Mouse (Mus musculus) neural tube, embryonic 14.5 days (tissue): ENCODE results near the gene Cyp4b1. TPM values are rescaled to one million over a fixed set of nuclear protein-coding genes. Genes with fewer than 3 reads are reported as not detected.
"Not testable (repeated sequence)": the region's sequence is repeated elsewhere in the genome, so short reads cannot be mapped to it uniquely, and the experiment has no call there.

Source experiments
- ATAC-seq: fragments of 200-750 bp; cut with Nextera tagmentation; 2 replicates; pipeline ENCODE4 v1.8.0; 2017; ENCODE audit warnings: low read depth, mild to moderate bottlenecking, moderate TSS enrichment, moderate library complexity
- H3K27ac ChIP-seq: fragments of 300-500 bp; sonication (generic); 2 replicates; pipeline ENCODE4 v1.5.1; 2014; ENCODE audit warnings: low read depth, mild to moderate bottlenecking, control low read depth, low read length, moderate library complexity, mixed read lengths
- H3K27me3 ChIP-seq: fragments of 300-500 bp; sonication (generic); 2 replicates; pipeline ENCODE4 v1.6.1; 2014; ENCODE audit warnings: low read length; ENCODE audit not compliant: control insufficient read depth, insufficient read depth
- H3K36me3 ChIP-seq: fragments of 300-500 bp; sonication (generic); 2 replicates; pipeline ENCODE4 v1.6.1; 2014; ENCODE audit warnings: low read length, mixed read lengths; ENCODE audit not compliant: control insufficient read depth, insufficient read depth
- H3K4me1 ChIP-seq: fragments of 300-500 bp; sonication (generic); 2 replicates; pipeline ENCODE4 v1.6.1; 2014; ENCODE audit warnings: low read length; ENCODE audit not compliant: control insufficient read depth, insufficient read depth
- H3K4me2 ChIP-seq: fragments of 300-500 bp; sonication (generic); 2 replicates; pipeline ENCODE4 v1.6.1; 2014; ENCODE audit warnings: mild to moderate bottlenecking, low read depth, low read length, control low read depth
- H3K4me3 ChIP-seq: fragments of 300-500 bp; sonication (generic); 2 replicates; pipeline ENCODE4 v1.5.1; 2014; ENCODE audit warnings: low read depth, low read length, control low read depth, mixed read lengths
- H3K9ac ChIP-seq: fragments of 300-500 bp; sonication (generic); replicated peaks from 2 replicates; pipeline ENCODE4 v1.6.1; 2014; ENCODE audit warnings: low read depth, mild to moderate bottlenecking, control low read depth, low read length, mixed read lengths
- H3K9me3 ChIP-seq: fragments of 300-500 bp; sonication (generic); 2 replicates; pipeline ENCODE4 v1.6.1; 2016; ENCODE audit warnings: low read length; ENCODE audit not compliant: control insufficient read depth
- WGBS: fragments of 180-500 bp; shearing (Covaris S2); extraction: QIAGEN DNeasy Blood & Tissue Kit; methylation state at CpG from one replicate; pipeline ENCODE4 v1.1.7; 2014; 5-methylcytosine and 5-hydroxymethylcytosine counted together
- polyA plus RNA-seq: library from polyadenylated mRNA; unstranded; fragments of >200 nt; fragmentation: Nextera tagmentation; extraction: Ambion mirVana; gene quantifications from 2 replicates; pipeline ENCODE4 v1.2.1, GENCODE M21; 2014

Gene Cyp4b1
- polyA plus RNA-seq, 1 experiment from 2014 or later, result 0.48 TPM

DNA sequence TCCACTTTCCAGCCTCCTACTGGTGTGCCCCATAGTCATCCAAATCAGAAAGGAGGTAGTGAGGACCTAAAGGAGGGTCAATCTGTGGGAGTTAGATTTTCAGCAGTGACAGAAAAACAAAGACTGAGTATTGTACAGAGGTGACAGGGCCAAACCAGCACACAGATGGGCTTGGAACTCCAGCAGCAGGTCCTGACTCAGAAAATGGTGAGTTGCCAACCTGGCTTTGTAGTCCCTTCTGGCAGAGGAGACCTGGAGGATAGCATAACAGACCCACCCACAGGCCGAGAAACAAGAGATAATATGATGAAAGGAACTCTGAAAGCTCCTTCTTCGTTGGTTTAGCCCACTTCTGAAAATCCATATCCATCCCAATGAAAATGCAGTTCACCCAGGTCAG, 1.2 kb upstream of the Cyp4b1 start:
- Histone ChIP-seq H3K27me3 (no peaks in the 10 kb centered on the region), H3K9ac (no peak overlapping the region), H3K27ac (no peak overlapping the region), H3K4me1 (no peaks in the 10 kb centered on the region), H3K4me3 (no peak overlapping the region), H3K4me2 (no peak overlapping the region), H3K9me3 (no peaks in the 10 kb centered on the region), H3K36me3 (no peaks in the 10 kb centered on the region)
- 90% methylated on average over 2 of the region's 2 CpGs for WGBS
- ATAC-seq, result no peak

DNA sequence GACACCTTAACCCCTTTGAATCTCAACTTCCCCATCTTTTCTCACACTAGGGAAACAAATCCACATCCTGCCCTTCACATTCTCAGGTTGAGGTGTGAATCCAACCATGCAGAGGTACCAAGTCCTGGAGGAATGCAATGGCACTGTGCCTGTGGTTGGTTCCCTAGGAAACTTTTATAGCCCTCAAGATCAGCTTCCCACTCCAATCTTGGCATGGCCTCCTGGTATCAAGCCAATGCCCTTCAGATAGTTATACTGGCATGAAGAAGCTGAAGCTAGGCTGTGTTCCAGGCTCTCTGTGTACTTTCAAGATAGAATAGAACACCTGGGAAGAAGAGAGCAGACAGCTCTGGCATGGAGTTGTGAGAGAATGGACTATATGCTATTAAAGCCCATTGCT, 2.2 kb downstream of the Cyp4b1 start:
- no peak overlapping the region for H3K4me3 ChIP-seq
- H3K4me1 ChIP-seq, result no peaks in the 10 kb centered on the region
- H3K27me3 ChIP-seq, result no peaks in the 10 kb centered on the region
- no peaks in the 10 kb centered on the region for H3K9me3 ChIP-seq
- no peak overlapping the region for H3K4me2 ChIP-seq
- H3K36me3 ChIP-seq, result no peaks in the 10 kb centered on the region
- ATAC-seq, result no peak
- no peak overlapping the region for H3K9ac ChIP-seq
- H3K27ac ChIP-seq, result no peak overlapping the region

DNA sequence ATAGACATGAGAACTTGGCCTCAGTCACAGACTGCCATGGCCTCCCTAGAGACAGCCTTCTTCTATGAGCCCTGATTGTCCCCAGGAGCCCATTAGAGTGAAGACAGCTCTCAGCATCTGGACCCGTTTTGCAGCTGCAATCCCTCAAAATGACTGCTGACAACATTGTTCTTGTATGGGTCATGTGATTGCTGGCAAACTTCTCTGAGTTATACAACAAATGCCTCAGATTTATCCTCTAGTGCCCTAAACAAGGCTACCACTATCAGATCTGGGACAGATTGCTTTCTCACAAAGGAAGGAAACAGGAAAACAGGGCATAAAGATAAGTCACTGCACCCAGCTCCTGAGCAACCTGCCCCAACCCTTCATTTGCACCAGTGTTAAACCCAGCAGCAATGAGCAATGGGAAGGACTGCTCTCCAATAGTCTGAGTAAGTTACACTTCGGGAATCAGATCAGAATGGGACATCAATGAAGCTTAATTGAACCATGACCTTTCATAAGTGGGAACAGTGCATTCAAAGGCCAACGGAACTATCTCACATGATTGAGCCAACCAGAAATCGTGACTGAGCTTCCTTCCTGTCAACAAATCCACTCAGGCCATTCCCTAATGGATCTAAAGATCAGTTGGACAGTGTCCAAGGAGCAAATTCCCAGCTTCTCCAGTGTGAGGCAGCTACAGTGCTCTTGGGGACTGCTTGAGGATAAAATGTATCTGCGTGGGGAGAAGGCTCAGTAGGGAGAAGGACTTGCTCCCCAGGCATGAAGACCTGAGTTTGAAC, 4.4 kb downstream of the Cyp4b1 start:
- H3K4me1 ChIP-seq, result no peaks in the 10 kb centered on the region
- H3K4me2 ChIP-seq, result no peak overlapping the region
- WGBS, result 66% methylated on average over 5 of the region's 5 CpGs
- ATAC-seq, result no peak
- no peak overlapping the region for H3K9ac ChIP-seq
- H3K27ac ChIP-seq, result no peak overlapping the region
- H3K36me3 ChIP-seq, result no peaks in the 10 kb centered on the region
- H3K27me3 ChIP-seq, result no peaks in the 10 kb centered on the region
- no peaks in the 10 kb centered on the region for H3K9me3 ChIP-seq
- H3K4me3 ChIP-seq, result no peak overlapping the region

DNA sequence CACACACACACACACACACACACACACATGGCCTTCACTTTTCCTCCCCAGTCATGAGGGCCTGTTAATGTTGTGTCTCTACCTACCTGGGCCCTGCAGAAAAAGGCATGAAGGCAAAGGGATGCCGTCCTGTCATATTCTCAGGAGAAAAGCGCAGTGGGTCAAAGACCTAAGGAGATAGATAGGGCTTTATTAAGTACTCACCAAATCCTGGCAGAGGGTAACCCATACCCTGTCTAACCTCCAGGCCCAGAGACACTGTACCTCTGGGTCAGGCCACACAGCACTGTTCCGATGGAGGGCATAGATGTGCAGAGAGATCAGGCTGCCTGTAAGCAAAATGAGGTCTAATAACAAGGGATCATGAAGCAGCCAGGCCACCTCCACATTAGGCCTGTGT, 22.0 kb downstream of the Cyp4b1 start:
- ATAC-seq, H3K27me3 ChIP-seq, H3K9me3 ChIP-seq, H3K4me3 ChIP-seq, H3K36me3 ChIP-seq, H3K27ac ChIP-seq, H3K4me1 ChIP-seq, H3K9ac ChIP-seq, H3K4me2 ChIP-seq: not testable (repeated sequence)
- WGBS, result 86% methylated on average over 3 of the region's 3 CpGs

DNA sequence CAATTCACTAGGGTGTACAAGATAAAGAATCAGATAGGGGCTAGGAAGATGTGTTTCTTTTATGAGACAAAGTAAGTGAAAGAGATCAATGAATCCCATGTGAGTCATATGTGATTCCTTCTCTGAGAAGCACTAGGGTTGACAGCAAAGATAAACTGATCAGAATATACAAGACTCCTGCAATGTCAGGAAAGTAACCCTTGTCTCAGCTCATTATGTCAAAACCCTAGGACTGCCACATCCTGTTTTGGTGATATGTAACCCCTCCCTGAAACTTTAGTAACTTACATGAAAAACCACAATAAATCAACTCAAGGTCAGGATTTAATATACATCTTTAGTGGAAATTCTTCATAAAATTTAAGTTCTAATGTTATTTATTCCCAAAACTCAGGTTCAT, 33.5 kb downstream of the Cyp4b1 start:
- Histone ChIP-seq H3K4me1 (no peaks in the 10 kb centered on the region), H3K9me3 (no peaks in the 10 kb centered on the region), H3K4me2 (no peak overlapping the region), H3K9ac (no peak overlapping the region), H3K36me3 (no peaks in the 10 kb centered on the region), H3K4me3 (no peak overlapping the region), H3K27me3 (no peaks in the 10 kb centered on the region), H3K27ac (no peak overlapping the region)
- no peak for ATAC-seq

DNA sequence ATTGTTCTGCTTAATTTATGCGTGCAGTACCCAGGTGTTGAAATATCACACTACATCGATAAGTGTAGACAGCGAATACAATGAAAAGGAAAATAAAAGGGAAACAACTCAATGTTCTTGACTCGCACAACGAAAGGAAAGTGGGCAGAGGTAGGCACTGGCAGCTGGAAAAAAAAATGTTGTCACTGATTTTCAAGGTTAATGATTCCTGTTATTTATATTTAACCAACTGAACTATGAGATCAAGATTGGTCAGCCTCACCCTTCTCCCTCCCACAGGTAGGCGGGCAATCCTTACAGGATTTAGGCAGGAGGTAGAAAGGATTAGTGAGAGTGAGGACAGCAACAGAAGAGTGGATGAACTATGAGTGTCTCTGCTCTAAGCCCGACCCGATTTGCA, 46.9 kb downstream of the Cyp4b1 start, which contains the start of gene Cyp4a32:
Gene Cyp4a32, plus strand, starts transcription at position 359 of the 400 bp plus-strand sequence.
- ATAC-seq, H3K4me1 ChIP-seq, H3K4me3 ChIP-seq, H3K4me2 ChIP-seq, H3K36me3 ChIP-seq, H3K27ac ChIP-seq, H3K9ac ChIP-seq, H3K9me3 ChIP-seq, H3K27me3 ChIP-seq: not testable (repeated sequence)
- WGBS, result 92% methylated on average over 8 of the region's 8 CpGs

DNA sequence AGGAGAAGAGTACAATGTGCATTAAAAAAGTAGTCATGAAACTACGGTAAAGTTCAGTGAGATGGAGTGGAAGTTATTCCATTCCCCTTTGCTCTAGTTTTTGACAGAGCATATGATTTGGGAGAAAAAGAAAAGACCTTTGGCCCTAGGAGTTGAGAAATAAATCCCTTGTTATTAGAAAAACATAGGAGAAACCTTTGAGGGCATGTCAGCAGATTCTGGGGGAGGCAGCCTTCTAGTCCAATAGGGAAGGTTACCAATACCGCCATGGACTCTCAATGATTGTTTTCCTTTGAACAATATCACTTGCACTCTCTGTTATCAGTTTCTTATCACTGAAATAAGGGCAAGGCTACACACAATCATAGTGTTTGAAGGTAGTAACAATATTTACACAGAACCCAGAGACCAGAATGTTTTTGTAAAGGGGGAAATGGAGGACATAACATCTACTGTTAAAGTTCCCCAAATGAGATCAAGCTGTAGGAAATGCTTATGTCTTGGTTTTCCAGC, 50.6 kb downstream of the Cyp4b1 start:
- 92% methylated on average over 2 of the region's 2 CpGs for WGBS
- no peaks in the 10 kb centered on the region for H3K36me3 ChIP-seq
- H3K9me3 ChIP-seq, result no peaks in the 10 kb centered on the region
- no peaks in the 10 kb centered on the region for H3K27me3 ChIP-seq
- H3K4me2 ChIP-seq, result no peak overlapping the region
- no peak overlapping the region for H3K4me3 ChIP-seq
- no peak overlapping the region for H3K27ac ChIP-seq
- no peak overlapping the region for H3K9ac ChIP-seq
- ATAC-seq, result no peak
- no peaks in the 10 kb centered on the region for H3K4me1 ChIP-seq

DNA sequence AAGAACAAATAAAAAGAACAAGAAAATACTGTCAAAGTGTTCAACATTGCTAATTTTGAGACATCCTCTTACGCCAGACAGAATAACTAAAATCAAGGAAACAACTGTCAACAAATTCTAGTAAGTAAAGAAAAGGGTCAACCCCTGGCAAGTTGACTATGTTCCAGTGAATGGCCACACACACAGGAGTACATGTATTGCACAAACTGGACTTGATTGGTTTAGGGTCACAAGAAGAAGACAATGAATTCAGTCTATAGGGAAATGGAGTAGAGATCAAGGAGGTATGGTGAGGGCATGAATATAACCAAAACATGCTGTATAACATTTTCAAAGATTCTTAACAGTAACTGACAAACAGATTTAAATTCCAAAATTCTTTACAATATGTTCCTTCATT, 51.2 kb downstream of the Cyp4b1 start:
- 100% methylated on average over 1 of the region's 1 CpGs for WGBS
- Histone ChIP-seq H3K4me2 (no peak overlapping the region), H3K9ac (no peak overlapping the region), H3K36me3 (no peaks in the 10 kb centered on the region), H3K4me3 (no peak overlapping the region), H3K27me3 (no peaks in the 10 kb centered on the region), H3K4me1 (no peaks in the 10 kb centered on the region), H3K27ac (no peak overlapping the region), H3K9me3 (no peaks in the 10 kb centered on the region)
- no peak for ATAC-seq

DNA sequence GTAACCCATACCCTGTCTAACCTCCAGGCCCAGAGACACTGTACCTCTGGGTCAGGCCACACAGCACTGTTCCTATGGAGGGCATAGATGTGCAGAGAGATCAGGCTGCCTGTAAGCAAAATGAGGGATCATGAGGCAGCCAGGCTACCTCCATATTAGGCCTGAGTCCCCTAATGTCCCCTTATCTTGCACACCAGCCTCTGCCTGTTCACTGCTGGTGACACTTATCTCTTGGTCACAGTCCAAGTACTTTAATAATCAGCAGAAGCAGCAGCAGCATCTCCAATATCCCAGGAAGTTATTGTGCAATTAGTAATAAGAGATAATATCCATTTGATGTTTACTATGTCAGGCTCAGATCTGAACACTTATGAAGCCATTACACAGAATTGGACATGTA, 64.5 kb downstream of the Cyp4b1 start:
- H3K27ac ChIP-seq, result no peak overlapping the region
- no peaks in the 10 kb centered on the region for H3K4me1 ChIP-seq
- H3K4me3 ChIP-seq, result no peak overlapping the region
- no peak overlapping the region for H3K4me2 ChIP-seq
- H3K36me3 ChIP-seq, result no peaks in the 10 kb centered on the region
- no peak for ATAC-seq
- H3K27me3 ChIP-seq, result no peaks in the 10 kb centered on the region
- H3K9ac ChIP-seq, result no peak overlapping the region
- H3K9me3 ChIP-seq, result no peaks in the 10 kb centered on the region
